Mouse (Mus musculus) forebrain, embryonic 16.5 days (tissue): Measurements from ENCODE around the gene Gm37240. TPM values are rescaled to one million over a fixed set of nuclear protein-coding genes. Genes with fewer than 3 reads are reported as not detected.
A peak's percentile ranks its signal among the peaks of the same experiment; 100 is the strongest.

ENCODE experiments used
- ATAC-seq: fragments of 200-750 bp; cut with Nextera tagmentation; 2 replicates; pipeline ENCODE4 v1.8.0; 2017; ENCODE audit warnings: mild to moderate bottlenecking, moderate library complexity
- H3K27ac ChIP-seq: fragments of 300-500 bp; sonication (generic); 2 replicates; pipeline ENCODE4 v1.5.1; 2014; ENCODE audit warnings: low read length, control low read depth
- H3K27me3 ChIP-seq: fragments of 300-500 bp; sonication (generic); replicated peaks from 2 replicates; pipeline ENCODE4 v1.6.1; 2014; ENCODE audit warnings: low read length; ENCODE audit not compliant: control insufficient read depth, insufficient read depth
- H3K36me3 ChIP-seq: fragments of 300-500 bp; sonication (generic); 2 replicates; pipeline ENCODE4 v1.6.1; 2014; ENCODE audit not compliant: control insufficient read depth, insufficient read depth
- H3K4me1 ChIP-seq: fragments of 300-500 bp; sonication (generic); replicated peaks from 2 replicates; pipeline ENCODE4 v1.6.1; 2014; ENCODE audit warnings: low read length; ENCODE audit not compliant: control insufficient read depth, insufficient read depth
- H3K4me2 ChIP-seq: fragments of 300-500 bp; sonication (generic); 2 replicates; pipeline ENCODE4 v1.6.1; 2014; ENCODE audit warnings: mild to moderate bottlenecking, low read length, control low read depth
- H3K4me3 ChIP-seq: fragments of 300-500 bp; sonication (generic); replicated peaks from 2 replicates; pipeline ENCODE4 v1.5.1; 2014; ENCODE audit warnings: mild to moderate bottlenecking, low read length, control low read depth
- H3K9ac ChIP-seq: fragments of 300-500 bp; sonication (generic); replicated peaks from 2 replicates; pipeline ENCODE4 v1.6.1; 2014; ENCODE audit warnings: low read depth, low read length, control low read depth
- H3K9me3 ChIP-seq: fragments of 300-500 bp; sonication (generic); 2 replicates; pipeline ENCODE4 v1.6.1; 2016; ENCODE audit warnings: low read length; ENCODE audit not compliant: control insufficient read depth
- WGBS: fragments of 180-500 bp; shearing (Covaris S2); extraction: QIAGEN DNeasy Blood & Tissue Kit; methylation state at CpG from one replicate; pipeline ENCODE4 v1.1.7; 2014; 5-methylcytosine and 5-hydroxymethylcytosine counted together
- polyA plus RNA-seq: library from polyadenylated mRNA; unstranded; fragments of >200 nt; fragmentation: Nextera tagmentation; extraction: Ambion mirVana; gene quantifications from 2 replicates; pipeline ENCODE4 v1.2.1, GENCODE M21; 2015

Gm37240 gene
- polyA plus RNA-seq, 1 experiment from 2014 or later, result 1.6 TPM

DNA sequence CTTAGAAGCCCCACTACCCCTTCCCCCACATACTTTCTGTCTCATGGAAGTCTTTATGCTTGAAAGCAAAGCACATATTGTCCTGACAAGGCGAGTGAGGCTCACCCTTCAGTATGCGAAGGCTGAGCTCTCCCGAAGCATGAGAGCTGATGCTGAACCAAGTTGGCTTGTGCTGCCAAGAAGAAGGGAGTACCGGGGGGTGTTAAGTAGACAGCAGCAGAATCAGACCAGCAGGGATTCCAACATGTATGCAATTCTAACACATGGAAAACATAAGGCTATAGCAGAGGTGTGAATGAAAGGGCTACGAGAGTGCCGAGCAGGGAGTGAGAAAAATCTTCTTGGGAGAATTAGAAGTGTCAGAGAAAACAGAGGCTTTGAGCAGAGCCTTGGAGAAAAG, 727.7 kb downstream of the Gm37240 start:
- peaks cover 13% of the 10 kb centered on the region for H3K4me1 ChIP-seq
- no peak overlapping the region for H3K4me3 ChIP-seq
- H3K36me3 ChIP-seq, result no peaks in the 10 kb centered on the region
- H3K9me3 ChIP-seq, result no peaks in the 10 kb centered on the region
- WGBS, result 30% methylated on average over 6 of the region's 6 CpGs
- peak; percentile 84 for ATAC-seq
- no peak overlapping the region for H3K4me2 ChIP-seq
- peak overlapping the region; percentile 56 for H3K27ac ChIP-seq
- H3K27me3 ChIP-seq, result no peaks in the 10 kb centered on the region
- H3K9ac ChIP-seq, result no peak overlapping the region

GRCm38 (mm10) chr3:85148816-85149215, 738.5 kb downstream of the Gm37240 start:
- H3K4me1 ChIP-seq, result no peaks in the 10 kb centered on the region
- no peak overlapping the region for H3K4me3 ChIP-seq
- H3K36me3 ChIP-seq, result no peaks in the 10 kb centered on the region
- H3K4me2 ChIP-seq, result no peak overlapping the region
- no peak for ATAC-seq
- H3K9ac ChIP-seq, result no peak overlapping the region
- no peaks in the 10 kb centered on the region for H3K9me3 ChIP-seq
- no peak overlapping the region for H3K27ac ChIP-seq
- no peaks in the 10 kb centered on the region for H3K27me3 ChIP-seq
- WGBS, result 67% methylated on average over 4 of the region's 4 CpGs

DNA sequence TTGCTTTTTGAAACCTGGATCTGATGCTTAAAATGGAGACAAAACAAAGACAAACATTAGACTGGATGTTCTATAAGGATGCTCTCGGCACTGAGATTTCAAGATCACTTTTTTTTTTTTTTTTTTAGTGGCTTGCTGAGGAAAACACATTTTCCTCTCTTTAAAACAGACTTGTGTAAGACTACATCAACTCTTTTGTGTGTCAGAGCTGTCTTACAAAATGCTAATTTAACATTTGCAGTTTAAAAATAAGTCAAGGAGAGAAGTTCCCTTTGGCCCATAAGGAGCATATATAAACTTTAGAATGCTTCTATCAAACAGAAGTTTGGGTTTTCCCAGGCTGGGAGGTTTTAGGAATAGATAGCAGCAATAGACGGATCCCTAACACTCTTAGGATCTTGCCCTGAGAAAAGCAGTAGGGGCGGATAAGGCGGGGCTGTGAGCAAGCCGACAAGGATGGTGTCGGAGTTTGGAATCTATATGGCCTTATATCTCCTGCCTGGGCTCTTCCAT, 739.2 kb downstream of the Gm37240 start:
- ATAC-seq, result no peak
- Histone ChIP-seq H3K9me3 (no peaks in the 10 kb centered on the region), H3K9ac (no peak overlapping the region), H3K27me3 (no peaks in the 10 kb centered on the region), H3K4me3 (no peak overlapping the region), H3K4me2 (no peak overlapping the region), H3K36me3 (no peaks in the 10 kb centered on the region), H3K27ac (no peak overlapping the region), H3K4me1 (no peaks in the 10 kb centered on the region)
- WGBS, result 81% methylated on average over 6 of the region's 6 CpGs

- H3K4me1 ChIP-seq, result no peaks in the 10 kb centered on the region
- 46% methylated on average over 7 of the region's 7 CpGs for WGBS
- H3K4me2 ChIP-seq, result no peak overlapping the region
- no peak overlapping the region for H3K9ac ChIP-seq
- no peaks in the 10 kb centered on the region for H3K27me3 ChIP-seq
- H3K36me3 ChIP-seq, result no peaks in the 10 kb centered on the region
- H3K9me3 ChIP-seq, result no peaks in the 10 kb centered on the region
- H3K4me3 ChIP-seq, result no peak overlapping the region
- no peak for ATAC-seq
- no peak overlapping the region for H3K27ac ChIP-seq
Observed at GRCm38 (mm10) chr3:85145568-85145967, 741.8 kb downstream of the Gm37240 start.

GRCm38 (mm10) chr3:85145076-85145475, 742.2 kb downstream of the Gm37240 start:
- H3K4me1 ChIP-seq, result no peaks in the 10 kb centered on the region
- ATAC-seq, result no peak
- no peaks in the 10 kb centered on the region for H3K9me3 ChIP-seq
- no peak overlapping the region for H3K9ac ChIP-seq
- no peak overlapping the region for H3K4me2 ChIP-seq
- H3K4me3 ChIP-seq, result no peak overlapping the region
- no peaks in the 10 kb centered on the region for H3K36me3 ChIP-seq
- WGBS, result 83% methylated on average over 4 of the region's 4 CpGs
- no peak overlapping the region for H3K27ac ChIP-seq
- no peaks in the 10 kb centered on the region for H3K27me3 ChIP-seq

- no peak overlapping the region for H3K9ac ChIP-seq
- no peak overlapping the region for H3K4me3 ChIP-seq
- H3K4me2 ChIP-seq, result no peak overlapping the region
- H3K36me3 ChIP-seq, result no peaks in the 10 kb centered on the region
- H3K27me3 ChIP-seq, result no peaks in the 10 kb centered on the region
- WGBS, result 90% methylated on average over 3 of the region's 3 CpGs
- ATAC-seq, result no peak
- H3K27ac ChIP-seq, result no peak overlapping the region
- no peaks in the 10 kb centered on the region for H3K4me1 ChIP-seq
- H3K9me3 ChIP-seq, result no peaks in the 10 kb centered on the region
Observed at GRCm38 (mm10) chr3:85144425-85144824, 742.9 kb downstream of the Gm37240 start.

- H3K4me3 ChIP-seq, result no peak overlapping the region
- H3K36me3 ChIP-seq, result no peaks in the 10 kb centered on the region
- H3K27ac ChIP-seq, result no peak overlapping the region
- H3K27me3 ChIP-seq, result no peaks in the 10 kb centered on the region
- no peak overlapping the region for H3K9ac ChIP-seq
- no peak for ATAC-seq
- H3K4me2 ChIP-seq, result no peak overlapping the region
- 39% methylated on average over 7 of the region's 7 CpGs for WGBS
- H3K4me1 ChIP-seq, result no peaks in the 10 kb centered on the region
- H3K9me3 ChIP-seq, result no peaks in the 10 kb centered on the region
Observed at GRCm38 (mm10) chr3:85140488-85140887, 746.8 kb downstream of the Gm37240 start.

DNA sequence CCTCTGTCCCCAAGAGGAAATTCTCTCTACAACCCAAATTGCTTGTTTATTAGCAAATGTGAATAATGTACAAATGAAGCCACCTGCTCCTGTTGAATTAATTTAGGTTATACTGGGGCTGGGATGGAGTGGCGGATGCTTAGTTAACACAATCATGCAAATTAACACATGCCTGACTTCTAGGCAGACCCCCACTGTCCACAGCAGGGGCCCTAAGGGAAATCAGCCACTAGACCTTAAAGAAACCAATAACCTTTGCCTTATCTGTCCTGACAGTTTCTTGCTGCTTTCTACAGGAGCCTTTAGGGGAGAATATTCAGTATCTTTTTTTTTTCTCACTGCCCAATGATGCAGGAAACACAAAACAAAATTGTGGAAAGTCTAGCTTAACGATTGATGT, 748.9 kb downstream of the Gm37240 start:
- no peaks in the 10 kb centered on the region; the same call in 1 of the 2 replicates for H3K4me1 ChIP-seq
- no peaks in the 10 kb centered on the region for H3K27me3 ChIP-seq
- H3K9me3 ChIP-seq, result no peaks in the 10 kb centered on the region
- H3K4me2 ChIP-seq, result no peak overlapping the region
- no peak overlapping the region for H3K9ac ChIP-seq
- 48% methylated on average over 2 of the region's 2 CpGs for WGBS
- no peak overlapping the region for H3K27ac ChIP-seq
- no peak overlapping the region for H3K4me3 ChIP-seq
- H3K36me3 ChIP-seq, result no peaks in the 10 kb centered on the region
- ATAC-seq, result no peak

DNA sequence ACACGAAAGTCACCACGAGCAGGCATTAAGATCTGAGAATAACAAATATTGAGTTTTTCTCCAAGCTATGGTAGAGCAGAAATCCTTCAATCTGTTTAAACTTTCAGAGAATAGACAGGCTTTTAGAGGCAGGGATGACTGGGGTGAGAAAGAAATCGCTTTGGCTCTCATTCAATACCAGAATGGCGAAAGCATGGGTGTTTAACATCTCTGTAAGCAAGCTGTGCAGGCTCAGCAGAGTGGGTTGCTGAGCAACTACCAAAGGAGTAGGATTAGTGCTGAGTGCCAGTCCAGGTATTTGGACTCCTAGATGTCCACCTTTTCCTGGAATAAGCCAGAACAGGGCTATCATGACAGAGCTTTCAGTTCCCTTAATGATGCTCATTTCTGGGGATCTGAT, 753.8 kb downstream of the Gm37240 start:
- H3K27me3 ChIP-seq, result no peaks in the 10 kb centered on the region
- no peak overlapping the region for H3K4me2 ChIP-seq
- 62% methylated on average over 4 of the region's 4 CpGs for WGBS
- no peaks in the 10 kb centered on the region for H3K9me3 ChIP-seq
- H3K36me3 ChIP-seq, result no peaks in the 10 kb centered on the region
- no peak overlapping the region for H3K9ac ChIP-seq
- no peak for ATAC-seq
- no peak overlapping the region for H3K4me3 ChIP-seq
- H3K4me1 ChIP-seq, result no peaks in the 10 kb centered on the region; the same call in 1 of the 2 replicates
- no peak overlapping the region for H3K27ac ChIP-seq

- ATAC-seq, result no peak
- Histone ChIP-seq H3K4me1 (no peaks in the 10 kb centered on the region; the same call in 1 of the 2 replicates), H3K27me3 (no peaks in the 10 kb centered on the region), H3K9me3 (no peaks in the 10 kb centered on the region), H3K4me3 (no peak overlapping the region), H3K4me2 (no peak overlapping the region), H3K9ac (no peak overlapping the region), H3K36me3 (no peaks in the 10 kb centered on the region), H3K27ac (no peak overlapping the region)
- WGBS, result 90% methylated on average over 7 of the region's 7 CpGs
Observed at GRCm38 (mm10) chr3:85131878-85132277, 755.4 kb downstream of the Gm37240 start.
